Mouse (Mus musculus) gastrocnemius, adult 8-10 months (tissue): ENCODE measurements around the gene Rnf220. TPM values are rescaled to one million over a fixed set of nuclear protein-coding genes. Genes with fewer than 3 reads are reported as not detected.

Experiments used
- DNase-seq, 2 experiments: peaks; one replicate each; pipeline ENCODE4 v3.0.0; 2022; ENCODE audit warnings: low spot score in 2 of 2
- total RNA-seq, 4 experiments: library from RNA; stranded (reverse); gene quantifications; 2 replicates each; pipeline ENCODE4 v1.2.4; 2022

Gene Rnf220
- total RNA-seq, 4 experiments from 2014 or later, result 51.7 to 56.6 (median 52.0) TPM

DNA sequence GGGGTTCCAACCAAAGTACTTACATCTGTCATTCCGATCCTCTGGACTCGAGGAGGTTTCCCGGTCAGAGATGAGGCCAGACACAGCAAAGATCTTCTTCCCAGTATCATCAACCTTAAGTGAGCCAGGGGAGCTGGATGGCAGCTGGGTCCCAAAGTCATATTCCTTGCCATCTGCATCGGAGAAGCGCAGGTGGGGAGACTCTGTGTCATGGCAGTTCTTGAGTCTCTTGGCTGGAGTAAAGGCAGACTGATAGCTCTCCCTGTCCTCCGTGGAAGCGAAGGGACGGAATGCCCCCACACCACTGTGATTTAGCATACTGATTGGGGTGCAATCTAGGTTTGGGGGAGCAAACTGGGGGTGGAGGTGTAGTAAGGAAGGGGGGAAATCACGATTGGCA, 7.3 kb downstream of the Rnf220 start:
- DNase-seq, result no peak

DNA sequence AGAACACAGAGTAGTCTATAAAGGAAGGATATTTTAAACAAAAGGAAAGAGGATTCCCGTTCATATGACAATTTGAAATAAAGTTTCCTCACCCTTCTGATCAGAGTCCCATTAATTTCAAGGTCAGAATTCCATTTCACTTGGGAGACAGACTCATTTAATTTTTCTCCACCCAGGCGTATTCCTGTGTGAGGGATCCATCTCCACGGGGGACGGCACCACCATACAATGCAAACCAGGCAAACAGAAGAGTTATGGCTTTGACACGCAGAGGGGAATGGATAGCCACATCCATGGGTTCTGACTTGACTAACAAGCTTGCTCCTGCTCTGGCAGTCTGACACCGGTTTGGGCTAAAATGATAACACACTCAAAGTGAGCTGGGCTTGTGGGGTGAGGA, 9.4 kb downstream of the Rnf220 start:
- no peak for DNase-seq

DNA sequence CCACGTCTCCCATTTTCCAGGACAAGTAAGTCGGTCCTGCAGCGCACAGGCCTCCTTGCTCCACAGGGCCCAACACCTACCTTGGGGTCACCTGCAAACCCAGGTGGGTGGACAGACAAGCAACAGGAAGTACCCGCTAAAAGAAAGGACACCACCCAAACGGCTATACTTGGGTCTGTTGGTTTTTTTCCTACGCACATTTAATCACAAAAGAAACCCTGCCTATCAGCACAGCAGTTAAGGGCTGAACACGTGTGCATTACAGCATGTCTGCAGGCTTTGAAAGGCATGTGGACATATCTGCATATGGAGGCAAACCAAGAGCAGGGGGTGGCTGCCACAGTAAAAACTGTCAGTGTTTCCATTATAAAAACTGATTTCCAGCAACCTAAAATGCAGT, 10.7 kb downstream of the Rnf220 start:
- no peak for DNase-seq

DNA sequence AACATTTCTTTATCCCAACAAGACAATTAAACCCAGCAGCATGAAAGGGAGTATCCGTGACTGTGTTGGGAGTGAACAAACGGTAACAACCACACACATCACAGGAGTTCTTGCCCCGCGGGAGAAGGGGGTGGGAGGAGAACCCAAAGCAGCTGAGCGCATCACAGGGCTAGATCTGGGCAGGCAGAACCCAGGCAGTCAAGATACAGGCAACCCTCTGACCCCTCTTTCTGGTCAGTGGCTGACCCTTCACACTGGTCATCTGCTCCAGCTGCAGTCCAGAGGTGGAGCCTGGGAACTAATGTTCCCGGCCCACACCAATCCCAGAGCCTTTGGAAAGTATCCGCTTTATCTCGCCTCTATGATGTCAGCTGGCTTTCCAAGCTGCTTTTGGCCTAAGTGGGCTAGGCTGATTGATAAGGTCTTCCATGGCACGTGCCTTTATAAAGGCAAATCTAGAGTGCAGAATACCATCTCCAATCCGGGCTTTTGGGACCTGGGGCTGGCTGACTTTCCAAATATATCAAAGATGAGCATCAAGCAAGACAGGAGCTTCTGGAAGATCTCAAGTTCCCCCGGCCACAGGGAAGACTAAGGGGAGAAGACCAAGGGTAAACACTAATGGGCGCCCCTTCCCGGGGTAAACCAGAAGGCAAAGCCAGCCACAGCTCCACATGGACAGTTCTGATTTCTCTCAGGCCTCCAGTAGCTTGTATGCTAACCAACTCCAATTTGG, 11.6 kb downstream of the Rnf220 start:
- DNase-seq, result no peak

DNA sequence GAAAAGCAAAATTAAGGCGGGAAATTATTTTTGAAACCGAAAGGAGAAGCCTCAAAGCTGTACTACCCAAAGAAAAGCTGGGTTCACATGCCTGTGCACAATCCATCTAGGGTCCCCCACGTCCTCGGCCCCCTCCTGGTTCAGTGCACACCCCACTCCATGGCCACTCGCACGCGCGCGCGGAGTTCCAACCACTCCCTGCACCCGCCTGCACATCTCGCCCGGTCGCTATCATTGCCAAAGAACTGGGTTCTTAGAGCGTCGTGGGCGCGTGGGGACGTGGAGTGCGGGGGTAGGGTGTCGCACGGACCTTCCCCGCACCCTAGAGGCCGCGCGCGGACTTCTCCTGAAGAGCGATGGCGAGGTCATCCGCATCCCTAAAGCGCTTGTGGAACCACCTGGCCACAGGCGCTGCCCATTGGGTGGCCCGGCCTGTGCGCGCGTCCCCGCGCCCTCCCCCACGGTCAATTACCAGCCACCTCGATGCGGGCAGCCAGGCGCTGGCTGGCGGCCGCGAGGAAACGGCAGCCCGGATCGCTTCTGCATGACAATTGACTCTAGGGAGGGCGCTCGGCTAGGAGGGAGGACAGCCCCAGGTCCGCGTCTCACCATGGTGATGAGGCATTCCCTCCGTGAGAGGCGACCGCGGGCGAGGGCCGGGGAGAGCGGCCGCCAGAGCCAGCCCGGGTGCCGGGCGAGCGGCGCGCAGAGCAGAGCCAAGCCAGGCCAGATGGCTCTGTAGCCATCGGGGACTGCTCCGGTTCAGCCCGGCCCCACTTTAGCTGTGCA, 12.4 kb downstream of the Rnf220 start:
- no peak for DNase-seq

DNA sequence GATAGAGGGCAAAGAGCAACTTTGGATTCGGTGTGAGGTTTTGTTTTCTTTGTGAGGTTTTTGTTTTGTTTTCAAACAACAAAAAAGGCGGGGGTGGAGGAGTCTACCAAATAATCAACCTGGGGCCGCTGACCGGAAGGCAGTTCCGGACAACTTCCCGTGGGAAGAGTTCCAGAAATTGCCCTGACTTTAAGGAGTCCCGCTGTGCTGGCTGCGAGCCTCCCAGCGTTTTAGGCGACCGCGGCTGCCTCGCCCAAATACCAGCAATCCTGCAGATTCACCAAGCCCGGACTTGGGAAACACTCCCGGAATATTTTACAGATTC, 13.0 kb downstream of the Rnf220 start:
- DNase-seq, result no peak

DNA sequence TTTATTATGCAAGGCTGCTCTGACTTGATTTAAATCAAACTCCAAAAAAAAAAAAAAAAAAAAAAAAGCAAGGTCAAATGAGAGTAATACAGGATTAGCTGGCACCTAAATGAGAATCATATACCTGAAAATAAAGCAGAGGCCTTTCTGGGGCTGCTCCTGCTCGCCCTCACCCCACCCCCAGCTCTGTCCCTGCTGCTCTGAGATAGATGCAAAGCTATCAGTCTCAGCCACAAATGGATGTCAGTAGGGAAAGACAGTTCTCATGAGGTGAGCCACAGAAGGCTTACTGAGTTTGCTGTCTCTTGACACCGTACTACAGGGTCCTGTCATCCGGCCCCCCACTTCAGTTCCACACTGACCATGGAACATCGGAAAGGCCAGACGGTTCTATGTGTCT, 14.7 kb downstream of the Rnf220 start:
- DNase-seq, result no peak

DNA sequence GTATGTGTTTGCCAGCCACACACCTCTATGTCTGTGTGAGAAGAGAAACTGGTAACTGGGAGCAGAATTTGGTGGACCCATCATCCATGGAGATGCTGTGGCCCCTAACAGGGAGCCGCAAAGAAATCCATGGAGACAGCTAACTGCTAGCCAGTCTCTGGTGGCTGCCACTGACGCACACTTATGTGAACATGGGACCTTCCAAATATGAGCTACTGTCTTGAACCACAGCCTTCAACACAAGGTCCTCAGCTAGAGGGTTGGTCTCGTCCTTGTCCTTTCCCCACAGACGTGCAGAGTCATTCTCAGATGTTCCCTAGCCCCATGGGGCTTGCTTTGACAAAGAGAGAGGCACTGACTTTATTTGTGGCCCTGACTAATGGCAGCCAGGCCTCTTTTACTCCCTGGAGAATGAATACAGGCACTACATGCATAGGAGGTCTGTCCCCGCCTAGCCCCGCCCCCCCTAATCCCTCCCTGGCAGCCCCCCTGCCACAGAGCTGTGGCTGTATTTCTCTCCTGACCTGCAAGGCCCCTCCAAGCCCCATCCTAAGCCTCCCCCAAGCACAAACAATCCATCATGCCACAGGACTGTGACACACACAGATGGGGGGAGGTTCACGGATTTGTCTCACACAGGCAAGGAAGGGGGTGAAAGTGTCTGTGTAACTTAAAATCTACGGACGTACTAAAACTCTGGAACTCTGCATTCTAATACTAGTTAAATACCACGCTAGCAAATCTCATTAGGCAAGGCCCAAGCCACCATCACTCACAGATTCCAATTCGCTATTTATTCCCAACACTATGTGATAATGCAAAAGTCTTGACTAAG, 16.0 kb downstream of the Rnf220 start:
- DNase-seq, result no peak

DNA sequence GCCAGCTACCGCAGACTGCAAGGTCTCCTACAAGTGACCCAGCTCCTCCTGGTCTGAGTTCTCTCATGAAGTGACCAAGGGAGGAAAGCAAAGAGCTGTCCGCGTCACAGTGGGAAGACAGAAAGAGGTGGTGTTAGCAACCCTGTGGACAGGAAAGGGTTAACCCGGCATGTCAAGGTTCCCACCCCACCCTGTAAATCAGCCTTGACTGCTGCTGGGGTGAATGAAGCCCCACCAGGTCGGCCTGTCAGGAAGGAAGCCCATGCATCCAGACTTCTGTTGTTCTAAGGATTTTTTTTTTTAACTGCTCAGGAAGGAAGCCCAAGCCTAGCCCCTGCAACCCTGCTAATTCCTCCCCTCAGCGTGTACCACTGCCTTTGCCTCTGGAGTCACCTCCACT, 16.9 kb downstream of the Rnf220 start:
- no peak for DNase-seq

DNA sequence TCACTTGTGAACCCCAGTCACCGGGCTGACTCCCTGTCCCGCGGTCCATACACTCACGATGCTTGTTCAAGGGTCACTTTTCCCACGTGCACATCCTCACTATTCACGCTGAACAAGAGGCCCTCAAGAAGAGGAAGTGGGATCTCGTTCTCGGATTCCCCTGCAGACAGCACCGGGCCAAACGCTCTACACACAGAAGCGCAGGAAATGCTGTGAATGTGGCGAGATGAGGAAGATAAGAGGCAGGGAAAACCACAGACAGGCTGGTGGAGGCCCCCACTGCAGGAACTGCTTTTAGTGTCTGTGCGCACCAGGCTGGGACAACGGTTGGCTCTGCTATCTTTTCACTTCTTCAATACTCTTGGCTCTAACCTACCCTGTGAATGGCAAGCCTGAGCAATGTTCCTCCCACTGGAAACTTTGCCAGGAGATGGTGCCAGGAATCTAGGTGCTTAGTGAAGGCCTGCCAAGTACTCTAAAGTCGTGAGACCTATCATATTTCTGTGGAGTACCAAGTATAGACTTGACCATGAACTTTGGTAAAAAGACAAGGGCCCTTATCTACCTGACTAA, 18.7 kb downstream of the Rnf220 start:
- DNase-seq, result no peak

DNA sequence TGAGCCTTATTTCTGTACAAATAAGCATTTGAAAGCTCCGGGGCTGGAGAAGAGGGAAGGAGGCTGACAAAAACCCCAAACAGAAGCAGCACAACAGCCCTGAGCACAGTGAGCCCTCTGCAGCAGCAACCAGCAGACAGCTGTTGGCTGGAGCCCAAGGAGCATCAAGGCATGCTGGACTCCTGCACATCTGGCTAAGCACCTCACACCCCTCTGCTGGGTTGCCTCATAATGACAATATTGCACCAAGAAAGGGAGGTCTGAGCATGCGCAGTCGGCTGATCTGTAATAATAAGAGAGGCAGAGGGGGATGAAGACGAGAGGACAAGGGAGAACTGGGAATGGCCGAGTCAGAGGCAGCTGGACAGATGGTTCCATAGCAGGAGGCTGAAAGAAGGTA, 19.5 kb downstream of the Rnf220 start:
- no peak for DNase-seq

DNA sequence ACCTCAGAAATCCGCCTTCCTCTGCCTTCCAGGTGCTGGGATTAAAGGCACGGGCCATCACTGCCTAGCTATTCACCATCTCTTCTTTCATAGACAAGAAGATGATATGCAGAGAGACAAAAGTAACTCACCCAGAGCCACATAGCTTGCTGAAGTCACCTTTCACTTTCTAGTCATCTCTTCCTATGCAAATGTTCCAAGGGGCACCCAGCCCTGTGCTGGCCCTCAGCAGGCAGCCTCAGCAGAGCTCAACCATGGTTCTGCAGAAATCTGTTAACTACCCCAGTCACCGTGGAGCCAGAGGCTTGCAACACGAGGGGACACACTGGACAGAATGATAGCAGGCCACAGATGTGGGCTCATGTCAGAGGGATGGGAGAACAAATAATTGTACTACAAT, 20.1 kb downstream of the Rnf220 start:
- DNase-seq, result no peak

DNA sequence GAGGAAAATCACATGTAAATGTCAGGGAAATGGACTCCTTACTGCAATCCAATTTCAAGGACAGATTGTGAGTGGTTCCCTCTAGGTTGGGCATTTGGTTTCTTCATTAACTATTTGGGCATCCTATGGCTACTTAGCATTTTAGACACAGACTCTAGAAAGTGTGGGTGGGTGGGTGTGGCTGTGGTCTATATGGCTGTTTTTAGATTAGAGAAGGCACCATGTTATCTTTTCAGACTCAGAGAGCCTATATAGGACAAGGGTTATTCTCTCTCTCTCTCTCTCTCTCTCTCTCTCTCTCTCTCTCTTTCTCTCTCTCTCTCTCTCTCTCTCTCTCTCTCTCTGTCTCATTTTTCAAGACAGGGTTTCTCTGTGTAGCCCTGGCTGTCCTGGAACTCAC, 20.5 kb downstream of the Rnf220 start:
- no peak for DNase-seq

DNA sequence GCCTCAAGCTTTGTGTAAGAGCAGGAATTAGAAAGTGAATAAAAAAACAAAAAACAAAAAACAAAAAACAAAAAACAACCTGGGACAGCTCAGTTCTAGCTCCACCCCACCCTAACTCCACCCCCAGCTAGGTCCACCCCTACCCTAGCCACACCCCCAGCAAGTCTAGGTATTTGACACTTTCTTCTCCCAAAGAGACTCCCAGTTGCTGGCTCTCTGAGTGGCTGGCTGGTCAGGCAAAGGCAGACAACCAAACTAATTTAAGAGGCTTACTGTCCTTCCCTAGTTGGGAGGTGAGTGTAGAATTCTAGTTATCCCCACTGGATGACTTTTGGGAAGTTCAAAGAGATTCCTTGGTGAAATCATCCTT, 22.9 kb downstream of the Rnf220 start:
- DNase-seq, result no peak

DNA sequence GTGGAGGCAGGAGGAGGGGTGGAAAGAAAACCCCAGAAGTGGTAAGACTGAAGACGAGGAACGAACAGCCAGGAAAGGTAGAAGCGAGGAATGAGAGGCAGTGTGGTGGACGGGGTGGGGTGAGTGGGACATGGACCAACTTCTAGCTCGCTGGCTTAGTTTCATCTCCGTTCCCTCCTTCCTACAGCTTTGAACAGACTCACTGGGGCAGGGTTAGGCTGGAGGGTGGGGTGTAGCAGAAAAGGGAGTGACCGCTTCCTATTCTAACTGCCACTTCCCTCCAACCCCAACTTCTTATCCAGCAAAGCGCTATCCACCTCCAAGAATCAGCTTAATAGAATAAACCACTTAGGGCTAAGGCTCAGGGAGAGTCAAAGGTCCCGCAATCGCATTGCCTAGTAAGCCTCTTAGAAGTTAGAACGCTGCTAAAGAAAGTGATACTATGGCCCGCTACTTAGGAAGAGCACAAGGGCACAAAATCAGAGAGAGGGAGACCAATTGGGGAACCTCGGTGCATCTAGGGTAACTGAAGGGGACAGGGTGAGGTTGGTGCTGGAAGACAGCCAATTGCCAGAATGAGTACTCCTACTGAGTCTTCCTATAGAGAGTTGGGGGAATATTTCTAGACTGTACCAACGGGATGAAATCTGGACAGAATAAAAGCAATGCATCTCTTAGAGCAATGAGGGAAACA, 23.4 kb downstream of the Rnf220 start:
- no peak for DNase-seq

DNA sequence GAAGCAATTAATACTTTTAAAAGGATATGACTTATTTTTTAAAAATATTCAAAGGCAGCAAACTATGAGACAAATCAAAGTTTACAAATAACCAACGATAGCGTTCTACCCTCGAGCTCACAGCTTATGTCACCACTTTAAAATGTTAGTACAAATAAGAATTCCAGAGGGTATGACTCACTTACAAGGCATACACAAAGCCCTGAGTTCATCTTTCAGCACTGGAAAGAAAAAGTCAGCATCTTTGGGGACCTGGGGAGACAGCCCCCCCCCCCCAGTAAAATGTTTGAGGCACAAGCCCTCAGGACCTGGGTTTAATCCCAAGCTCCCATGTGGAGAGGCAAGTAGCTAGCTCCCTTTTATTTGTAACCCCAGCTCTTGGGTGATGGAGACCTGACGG, 27.4 kb downstream of the Rnf220 start:
- no peak for DNase-seq

DNA sequence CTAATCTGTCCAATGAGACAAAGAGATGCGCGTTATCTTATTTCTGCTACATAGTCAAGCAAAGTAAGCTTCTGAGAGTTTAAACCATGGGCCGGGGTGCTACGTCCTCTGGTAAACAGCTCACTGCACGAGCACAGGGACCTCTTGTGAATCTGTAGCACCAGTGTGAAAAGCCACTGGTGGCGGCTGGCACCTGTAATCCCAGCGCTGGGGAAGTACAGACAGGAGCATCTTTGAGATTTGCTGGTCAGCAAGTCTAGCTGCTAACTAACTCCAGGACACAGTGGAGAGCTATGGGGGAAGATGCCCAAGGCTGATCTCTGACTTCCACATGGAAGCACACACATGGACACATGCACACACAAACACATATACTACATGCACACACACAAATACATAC, 28.9 kb downstream of the Rnf220 start:
- DNase-seq, result no peak

DNA sequence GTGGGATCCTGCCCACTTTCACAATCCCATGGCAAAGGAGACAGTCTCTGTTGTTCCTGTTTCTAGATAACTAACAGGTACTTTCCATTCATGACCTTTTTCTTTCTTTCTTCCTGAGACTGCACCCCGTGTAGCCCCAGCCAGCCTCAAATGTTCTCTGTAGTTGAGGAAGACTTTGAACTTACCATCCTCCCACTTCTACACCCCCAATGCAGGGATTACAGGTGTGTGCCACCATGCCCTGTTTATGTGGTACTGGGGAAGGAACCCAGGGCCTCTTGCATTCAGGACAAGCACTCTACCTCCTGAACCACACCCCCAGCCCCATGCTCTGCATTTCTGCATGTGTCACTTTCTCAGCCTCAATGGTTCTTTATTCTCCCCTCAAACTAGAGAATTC, 47.7 kb downstream of the Rnf220 start:
- no peak for DNase-seq

DNA sequence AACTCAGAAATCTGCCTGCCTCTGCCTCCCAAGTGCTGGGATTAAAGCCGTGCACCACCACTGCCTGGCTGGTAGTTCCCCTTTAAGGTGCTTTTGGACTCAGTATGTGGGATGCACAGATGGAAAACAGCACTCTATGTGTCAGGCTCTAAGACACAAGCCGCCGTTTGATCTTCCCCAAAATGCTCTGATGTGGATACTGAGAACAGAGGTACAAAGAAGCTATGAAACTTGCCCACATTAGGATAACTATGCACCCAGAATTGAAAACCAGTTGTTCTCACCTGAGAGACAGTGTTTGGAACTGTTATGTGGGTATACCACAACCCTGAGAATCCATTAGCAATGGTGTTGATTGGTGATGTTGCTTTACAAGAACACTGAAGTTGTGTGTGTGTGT, 48.9 kb downstream of the Rnf220 start:
- no peak for DNase-seq

DNA sequence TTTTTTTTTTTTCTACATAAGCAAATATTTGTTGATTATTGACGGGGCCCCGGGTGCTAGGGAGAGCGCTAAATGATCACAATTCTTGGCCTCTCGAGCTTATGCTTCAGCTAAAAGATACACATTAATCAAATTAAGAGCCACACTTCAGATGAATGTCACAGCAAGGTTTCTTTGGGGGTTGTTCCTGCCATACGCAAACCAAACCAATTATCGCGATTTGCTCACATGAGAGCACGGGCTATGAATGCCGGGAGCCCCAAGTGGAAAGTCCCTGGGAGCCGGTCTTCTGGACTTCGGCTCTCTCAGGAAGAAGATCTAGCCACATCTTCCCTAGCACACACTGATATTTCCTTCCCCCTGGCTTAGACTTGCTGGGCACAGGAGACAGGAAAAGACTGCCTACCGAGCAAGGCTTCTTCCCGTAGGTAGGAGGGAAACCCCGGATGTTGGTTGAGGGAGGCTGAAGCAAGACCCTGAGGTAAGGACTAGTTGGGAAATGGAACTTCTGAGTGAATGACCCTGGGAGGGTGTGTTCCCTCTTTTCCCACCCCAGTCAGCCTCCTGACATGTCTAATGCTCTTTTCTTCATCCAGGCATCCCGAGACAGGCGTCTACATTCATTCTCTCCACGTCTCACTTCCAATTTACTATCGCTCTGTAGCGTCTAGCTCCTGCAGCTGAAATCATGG, 51.2 kb downstream of the Rnf220 start:
- no peak for DNase-seq

DNA sequence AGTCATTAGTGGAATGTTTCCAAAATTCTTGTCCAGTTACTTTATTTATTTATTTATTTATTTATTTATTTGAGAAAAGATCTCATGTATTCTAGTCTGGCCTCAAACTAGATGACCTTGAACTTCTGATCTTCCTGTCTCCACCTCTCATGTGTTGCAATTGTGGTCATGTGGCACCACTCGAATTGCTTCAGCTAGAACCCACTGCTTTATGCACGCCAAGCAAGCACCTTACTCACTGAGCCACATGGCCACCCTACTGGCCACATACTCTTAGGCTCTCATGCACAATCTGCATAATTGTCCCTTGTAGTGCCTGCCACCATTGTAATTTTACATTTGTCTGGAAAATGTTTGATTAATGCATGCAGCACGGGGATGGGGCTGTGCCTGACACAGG, 57.9 kb downstream of the Rnf220 start:
- no peak for DNase-seq
